Mouse (Mus musculus): ENCODE measurements around the gene Tyk2.

Gene Tyk2

GRCm38 (mm10) chr9:21067006-21067684 is 63.9 kb downstream of the Tyk2 start, which contains the start of gene Zglp1:
Zglp1 (minus strand) TSS chr9:21067093.
- no peak for DNase-seq (ENCODE audit: low read depth, low spot score)

- no peak for DNase-seq (ENCODE audit: low read depth, low spot score)
Measured at GRCm38 (mm10) chr9:21062928-21063327, 68.1 kb downstream of the Tyk2 start.

Measured in ES-CJ7 (cell line).